Mouse (Mus musculus) stomach, postnatal 0 days (tissue): ENCODE measurements around the gene Cers6.

Source experiments
- CTCF ChIP-seq: IDR thresholded peaks from 2 replicates; pipeline ENCODE4 v1.5.1; 2016; ENCODE audit warnings: antibody characterized with exemption, low read depth, mild to moderate bottlenecking, moderate library complexity
- EP300 ChIP-seq: optimal IDR thresholded peaks from 2 replicates; pipeline ENCODE3; 2016; ENCODE audit warnings: antibody characterized with exemption

- TF ChIP-seq EP300: no peak
- no peak for TF ChIP-seq CTCF
Observed at GRCm38 (mm10) chr2:68896196-68896595, 35.0 kb downstream of the Cers6 start.
